Mouse (Mus musculus): ENCODE data around the gene Nuak2. TPM values are rescaled to one million over a fixed set of nuclear protein-coding genes. Genes with fewer than 3 reads are reported as not detected.

Gene Nuak2
- polyA plus RNA-seq, 1 experiment = 99.9 TPM

DNA sequence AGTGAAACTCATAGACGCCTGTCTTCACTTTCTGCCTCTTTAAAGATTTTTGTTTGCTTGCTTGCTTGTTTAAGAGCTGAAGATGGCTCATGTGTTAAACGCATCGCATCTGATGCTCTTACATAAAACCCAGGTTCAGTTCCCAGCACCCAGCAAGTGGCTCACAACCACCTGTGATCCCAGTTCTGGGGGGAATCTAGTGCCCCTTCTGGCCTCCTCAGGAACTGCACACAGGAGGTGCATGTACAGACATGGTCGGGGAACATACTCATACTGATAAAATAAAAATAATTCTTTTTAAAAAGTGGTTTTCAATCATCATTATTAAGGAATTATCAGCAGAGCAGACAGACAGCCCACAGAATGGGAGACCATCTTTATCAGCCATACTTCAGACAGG lies 35.1 kb downstream of the Nuak2 start:
- Histone ChIP-seq H3K27me3 (ENCODE audit: control insufficient read depth, insufficient read depth, low read length) (no peaks in the 10 kb centered on the region), H3K4me3 (ENCODE audit: low read depth, low read length) (no peak overlapping the region), H3K36me3 (ENCODE audit: control insufficient read depth, insufficient read depth, low read length) (no peaks in the 10 kb centered on the region), H3K4me1 (ENCODE audit: control insufficient read depth, insufficient read depth, insufficient read length, low read length) (peaks cover 8% of the 10 kb centered on the region; the same call in 1 of the 2 replicates), H3K27ac (ENCODE audit: insufficient read depth, low read depth, low read length) (no peak overlapping the region)
- TF ChIP-seq POLR2A (IDR thresholded peaks at IDR 0.05; ENCODE audit: low read depth, low read length) (no peak), CTCF (IDR thresholded peaks at IDR 0.05; ENCODE audit: extremely low read depth, insufficient read length, insufficient replicate concordance, low read depth, low read length) (no peak)
- 96% methylated on average over 4 of the region's 4 CpGs for WGBS

DNA sequence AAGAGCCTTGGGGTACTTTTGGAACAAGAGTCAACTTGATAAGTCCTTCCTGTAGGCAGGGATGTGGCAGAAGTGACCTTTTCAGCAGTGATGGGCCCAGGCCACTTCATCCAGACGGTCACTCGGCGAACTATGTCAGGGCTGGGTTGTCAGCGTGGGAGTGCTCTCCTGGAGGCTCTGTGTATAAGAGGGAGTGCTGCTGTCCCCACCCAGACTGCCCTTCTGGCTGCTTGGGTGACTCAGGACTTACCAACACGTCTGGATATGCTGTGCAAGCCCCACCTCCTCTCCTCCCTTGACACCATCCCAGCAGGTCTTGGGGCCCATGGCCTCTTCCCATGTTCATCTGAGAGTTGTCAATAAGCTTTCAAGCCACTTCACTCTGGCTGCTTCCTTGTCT lies 37.5 kb downstream of the Nuak2 start:
- no peak for TF ChIP-seq CTCF (IDR thresholded peaks at IDR 0.05; ENCODE audit: extremely low read depth, insufficient read length, insufficient replicate concordance, low read depth, low read length)
- no peak for TF ChIP-seq POLR2A (IDR thresholded peaks at IDR 0.05; ENCODE audit: low read depth, low read length)
- Histone ChIP-seq H3K4me1 (ENCODE audit: control insufficient read depth, insufficient read depth, insufficient read length, low read length) (peaks cover 5% of the 10 kb centered on the region; the same call in 1 of the 2 replicates), H3K27ac (ENCODE audit: insufficient read depth, low read depth, low read length) (no peak overlapping the region), H3K27me3 (ENCODE audit: control insufficient read depth, insufficient read depth, low read length) (no peaks in the 10 kb centered on the region), H3K4me3 (ENCODE audit: low read depth, low read length) (no peak overlapping the region), H3K36me3 (ENCODE audit: control insufficient read depth, insufficient read depth, low read length) (no peaks in the 10 kb centered on the region)
- 72% methylated on average over 5 of the region's 5 CpGs for WGBS

- H3K4me3 ChIP-seq (ENCODE audit: low read depth, low read length) = no peak overlapping the region
- no peak for TF ChIP-seq CTCF (IDR thresholded peaks at IDR 0.05; ENCODE audit: extremely low read depth, insufficient read length, insufficient replicate concordance, low read depth, low read length)
- no peak overlapping the region for H3K27ac ChIP-seq (ENCODE audit: insufficient read depth, low read depth, low read length)
- 85% methylated on average over 9 of the region's 9 CpGs for WGBS
- peaks cover 5% of the 10 kb centered on the region; the same call in 1 of the 2 replicates for H3K4me1 ChIP-seq (ENCODE audit: control insufficient read depth, insufficient read depth, insufficient read length, low read length)
- H3K36me3 ChIP-seq (ENCODE audit: control insufficient read depth, insufficient read depth, low read length) = no peaks in the 10 kb centered on the region
- no peaks in the 10 kb centered on the region for H3K27me3 ChIP-seq (ENCODE audit: control insufficient read depth, insufficient read depth, low read length)
These were observed 38.3 kb downstream of the Nuak2 start for GRCm38 (mm10) chr1:132354234-132354633.

- Histone ChIP-seq H3K36me3 (ENCODE audit: control insufficient read depth, insufficient read depth, low read length) (no peaks in the 10 kb centered on the region), H3K4me3 (ENCODE audit: low read depth, low read length) (no peak overlapping the region), H3K27me3 (ENCODE audit: control insufficient read depth, insufficient read depth, low read length) (no peaks in the 10 kb centered on the region), H3K27ac (ENCODE audit: insufficient read depth, low read depth, low read length) (no peak overlapping the region), H3K4me1 (ENCODE audit: control insufficient read depth, insufficient read depth, insufficient read length, low read length) (peaks cover 5% of the 10 kb centered on the region; the same call in 1 of the 2 replicates)
- 88% methylated on average over 6 of the region's 6 CpGs for whole genome bisulfite sequencing
- no peak for TF ChIP-seq POLR2A (IDR thresholded peaks at IDR 0.05; ENCODE audit: low read depth, low read length)
- no peak for TF ChIP-seq CTCF (IDR thresholded peaks at IDR 0.05; ENCODE audit: extremely low read depth, insufficient read length, insufficient replicate concordance, low read depth, low read length)
These were observed 39.3 kb downstream of the Nuak2 start for GRCm38 (mm10) chr1:132355162-132355601.

DNA sequence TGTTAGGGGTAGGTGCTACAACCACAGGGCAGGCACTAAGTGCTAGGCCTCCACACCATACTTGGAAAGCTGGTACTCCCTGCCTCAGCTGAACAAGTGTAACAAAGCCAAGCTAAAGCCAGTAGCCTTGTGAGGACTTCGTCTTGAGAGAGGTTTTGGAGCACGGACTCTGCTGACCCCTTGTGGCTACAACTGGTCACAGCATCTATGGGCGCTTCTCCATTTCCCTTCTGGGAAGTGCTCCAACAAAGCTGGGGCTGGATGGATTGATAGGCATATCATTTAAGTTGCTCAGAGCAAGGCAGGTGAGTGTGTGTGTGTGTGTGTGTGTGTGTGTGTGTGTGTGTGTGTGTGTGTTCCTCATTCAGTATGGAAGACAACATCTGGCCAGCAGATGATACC lies 39.9 kb downstream of the Nuak2 start:
- H3K27me3 ChIP-seq (ENCODE audit: control insufficient read depth, insufficient read depth, low read length) = no peaks in the 10 kb centered on the region
- H3K27ac ChIP-seq (ENCODE audit: insufficient read depth, low read depth, low read length) = no peak overlapping the region
- no peaks in the 10 kb centered on the region for H3K36me3 ChIP-seq (ENCODE audit: control insufficient read depth, insufficient read depth, low read length)
- peaks cover 5% of the 10 kb centered on the region; the same call in 1 of the 2 replicates for H3K4me1 ChIP-seq (ENCODE audit: control insufficient read depth, insufficient read depth, insufficient read length, low read length)
- WGBS = under 1% methylated on average over 3 of the region's 3 CpGs
- no peak overlapping the region for H3K4me3 ChIP-seq (ENCODE audit: low read depth, low read length)
- TF ChIP-seq CTCF (IDR thresholded peaks at IDR 0.05; ENCODE audit: extremely low read depth, insufficient read length, insufficient replicate concordance, low read depth, low read length) (peak; percentile 97), POLR2A (IDR thresholded peaks at IDR 0.05; ENCODE audit: low read depth, low read length) (no peak)

GRCm38 (mm10) chr1:132356841-132357240 lies 40.9 kb downstream of the Nuak2 start:
- WGBS = 73% methylated on average over 1 of the region's 1 CpGs

DNA sequence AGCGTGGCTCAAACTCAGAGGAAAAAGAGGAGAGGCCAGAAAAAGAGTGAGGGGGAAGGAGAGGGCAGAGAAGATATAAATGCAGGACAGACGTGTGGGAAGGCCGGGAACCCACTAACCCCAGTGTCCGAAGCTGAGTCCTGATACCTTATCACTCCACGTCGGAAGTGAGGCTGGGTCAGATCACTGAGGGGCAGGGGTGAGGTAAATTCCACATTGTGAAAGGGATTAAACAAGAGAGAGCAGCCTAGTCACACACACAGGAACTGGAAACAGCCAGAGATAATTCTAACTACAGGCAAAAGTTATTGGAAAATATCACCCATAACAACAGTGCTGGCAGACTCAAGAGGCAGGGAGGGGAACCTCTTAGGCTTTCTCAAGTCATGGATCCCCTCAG lies 46.0 kb downstream of the Nuak2 start:
- WGBS = 51% methylated on average over 6 of the region's 6 CpGs
- H3K27ac ChIP-seq (ENCODE audit: insufficient read depth, low read depth, low read length) = no peak overlapping the region
- no peak for TF ChIP-seq CTCF (IDR thresholded peaks at IDR 0.05; ENCODE audit: extremely low read depth, insufficient read length, insufficient replicate concordance, low read depth, low read length)
- no peaks in the 10 kb centered on the region for H3K27me3 ChIP-seq (ENCODE audit: control insufficient read depth, insufficient read depth, low read length)
- H3K4me3 ChIP-seq (ENCODE audit: low read depth, low read length) = no peak overlapping the region
- no peaks in the 10 kb centered on the region for H3K36me3 ChIP-seq (ENCODE audit: control insufficient read depth, insufficient read depth, low read length)
- no peaks in the 10 kb centered on the region for H3K4me1 ChIP-seq (ENCODE audit: control insufficient read depth, insufficient read depth, insufficient read length, low read length)

More at GRCm38 (mm10) chr1:132356841-132357240, 40.9 kb downstream of the Nuak2 start:
- Histone ChIP-seq H3K4me1 (ENCODE audit: control insufficient read depth, insufficient read depth, insufficient read length, low read length) (peaks cover 5% of the 10 kb centered on the region; the same call in 1 of the 2 replicates), H3K27ac (ENCODE audit: insufficient read depth, low read depth, low read length) (no peak overlapping the region), H3K27me3 (ENCODE audit: control insufficient read depth, insufficient read depth, low read length) (no peaks in the 10 kb centered on the region), H3K36me3 (ENCODE audit: control insufficient read depth, insufficient read depth, low read length) (no peaks in the 10 kb centered on the region), H3K4me3 (ENCODE audit: low read depth, low read length) (no peak overlapping the region)
- TF ChIP-seq POLR2A (IDR thresholded peaks at IDR 0.05; ENCODE audit: low read depth, low read length) = no peak
- no peak for TF ChIP-seq CTCF (IDR thresholded peaks at IDR 0.05; ENCODE audit: extremely low read depth, insufficient read length, insufficient replicate concordance, low read depth, low read length)
